Mouse (Mus musculus) forebrain, embryonic 15.5 days (tissue): ENCODE measurements at regions not wholly inside any gene's neighbourhood (a gene's known extent, or its start where the extent isn't known, plus 50 kb on each side); places are given as distances from the start of the nearest gene placed in this dataset.
A peak's percentile ranks its signal among the peaks of the same experiment; 100 is the strongest.

ENCODE experiments used
- ATAC-seq: fragments of 200-750 bp; cut with Nextera tagmentation; replicated peaks from 2 replicates; pipeline ENCODE4 v1.8.0; 2017; ENCODE audit warnings: mild to moderate bottlenecking, moderate TSS enrichment, moderate library complexity
- H3K27ac ChIP-seq: fragments of 300-500 bp; sonication (generic); replicated peaks from 2 replicates; pipeline ENCODE4 v1.5.1; 2015; ENCODE audit warnings: mild to moderate bottlenecking, inconsistent platforms
- H3K27me3 ChIP-seq: fragments of 300-500 bp; sonication (generic); 2 replicates; pipeline ENCODE4 v1.6.1; 2015; ENCODE audit warnings: inconsistent platforms
- H3K36me3 ChIP-seq: fragments of 300-500 bp; sonication (generic); 2 replicates; pipeline ENCODE4 v1.6.1; 2015; ENCODE audit warnings: mild to moderate bottlenecking, inconsistent platforms
- H3K4me1 ChIP-seq: fragments of 300-500 bp; sonication (generic); 2 replicates; pipeline ENCODE4 v1.6.1; 2015; ENCODE audit warnings: inconsistent platforms
- H3K4me2 ChIP-seq: fragments of 300-500 bp; sonication (generic); replicated peaks from 2 replicates; pipeline ENCODE4 v1.6.1; 2015; ENCODE audit warnings: mild to moderate bottlenecking, inconsistent platforms
- H3K4me3 ChIP-seq: fragments of 300-500 bp; sonication (generic); 2 replicates; pipeline ENCODE4 v1.5.1; 2015; ENCODE audit warnings: mild to moderate bottlenecking, inconsistent platforms
- H3K9ac ChIP-seq: fragments of 300-500 bp; sonication (generic); replicated peaks from 2 replicates; pipeline ENCODE4 v1.6.1; 2015; ENCODE audit warnings: mild to moderate bottlenecking, inconsistent platforms
- H3K9me3 ChIP-seq: fragments of 300-500 bp; sonication (generic); 2 replicates; pipeline ENCODE4 v1.6.1; 2016; ENCODE audit warnings: inconsistent platforms
- WGBS: fragments of 180-500 bp; shearing (Covaris S2); methylation state at CpG from one replicate; pipeline ENCODE4 v1.1.7; 2015; ENCODE audit warnings: mixed read lengths; 5-methylcytosine and 5-hydroxymethylcytosine counted together

GRCm38 (mm10) chr6:95229885-95230284 lies 92.0 kb upstream of the Gm10234 start:
- ATAC-seq = no peak
- Histone ChIP-seq H3K27me3 (no peaks in the 10 kb centered on the region), H3K4me3 (no peak overlapping the region), H3K4me2 (no peak overlapping the region), H3K9ac (no peak overlapping the region), H3K4me1 (no peaks in the 10 kb centered on the region; the same call in 1 of the 2 replicates), H3K36me3 (no peaks in the 10 kb centered on the region), H3K27ac (no peak overlapping the region), H3K9me3 (no peaks in the 10 kb centered on the region)
- 76% methylated on average over 8 of the region's 8 CpGs for WGBS

GRCm38 (mm10) chr6:95234712-95235111 lies 87.2 kb upstream of the Gm10234 start:
- Histone ChIP-seq H3K4me2 (no peak overlapping the region), H3K27me3 (no peaks in the 10 kb centered on the region), H3K9ac (no peak overlapping the region), H3K4me3 (no peak overlapping the region), H3K4me1 (no peaks in the 10 kb centered on the region; the same call in 1 of the 2 replicates), H3K9me3 (no peaks in the 10 kb centered on the region), H3K36me3 (no peaks in the 10 kb centered on the region), H3K27ac (no peak overlapping the region)
- 78% methylated on average over 13 of the region's 13 CpGs for WGBS
- ATAC-seq = no peak

- H3K4me3 ChIP-seq = no peak overlapping the region
- no peak overlapping the region for H3K9ac ChIP-seq
- H3K4me1 ChIP-seq = no peaks in the 10 kb centered on the region
- ATAC-seq = no peak
- 70% methylated on average over 5 of the region's 5 CpGs for WGBS
- H3K4me2 ChIP-seq = no peak overlapping the region
- no peak overlapping the region for H3K27ac ChIP-seq
- H3K27me3 ChIP-seq = no peaks in the 10 kb centered on the region
- no peaks in the 10 kb centered on the region for H3K9me3 ChIP-seq
- H3K36me3 ChIP-seq = no peaks in the 10 kb centered on the region
Measured at GRCm38 (mm10) chr6:95243657-95244056, 78.3 kb upstream of the Gm10234 start.

DNA sequence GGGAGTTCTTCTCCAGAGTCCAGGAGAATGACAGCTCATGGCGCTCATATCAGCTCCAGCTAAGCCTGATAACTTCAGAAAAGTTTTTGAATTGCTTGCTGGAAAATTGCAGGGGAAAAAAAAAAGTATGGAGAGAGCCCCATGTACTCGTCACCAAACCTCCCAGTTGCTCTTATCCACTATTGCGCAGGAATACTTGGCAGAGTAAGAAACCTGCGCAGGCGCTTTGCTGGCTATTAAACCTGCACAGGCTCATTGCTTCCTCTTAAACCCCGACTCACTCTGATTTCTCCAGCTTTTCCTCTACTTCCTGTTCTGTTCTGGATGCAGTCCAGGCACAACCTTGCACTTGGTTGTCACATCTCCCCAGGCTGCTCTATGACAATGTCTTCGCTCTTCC lies 77.0 kb upstream of the Gm10234 start:
- Histone ChIP-seq H3K4me1 (no peaks in the 10 kb centered on the region), H3K4me2 (no peak overlapping the region), H3K27me3 (no peaks in the 10 kb centered on the region), H3K4me3 (no peak overlapping the region), H3K9ac (no peak overlapping the region), H3K27ac (no peak overlapping the region), H3K9me3 (no peaks in the 10 kb centered on the region), H3K36me3 (no peaks in the 10 kb centered on the region)
- 81% methylated on average over 7 of the region's 7 CpGs for WGBS
- ATAC-seq = no peak

DNA sequence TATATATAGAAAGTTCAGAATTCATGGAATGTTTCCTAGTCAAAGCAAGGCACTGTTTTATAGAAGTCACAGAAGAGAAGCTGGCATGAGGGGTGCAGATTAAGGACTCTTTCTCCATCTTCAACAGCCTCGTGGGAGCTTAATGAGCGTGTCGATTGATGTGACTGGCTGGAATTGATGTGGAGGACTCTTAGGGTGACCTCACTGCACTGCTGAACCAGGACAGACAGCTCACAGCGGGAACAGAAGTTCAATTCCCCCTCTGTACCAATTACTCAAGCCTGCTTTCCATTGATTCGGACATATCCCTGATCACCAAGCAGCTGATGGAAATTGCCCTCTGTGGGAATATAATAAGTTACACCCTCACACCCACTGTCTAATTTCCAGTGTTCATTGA lies 65.6 kb upstream of the Gm10234 start:
- Histone ChIP-seq H3K4me2 (no peak overlapping the region), H3K9ac (no peak overlapping the region), H3K9me3 (no peaks in the 10 kb centered on the region), H3K36me3 (no peaks in the 10 kb centered on the region), H3K27me3 (no peaks in the 10 kb centered on the region), H3K27ac (no peak overlapping the region), H3K4me3 (no peak overlapping the region), H3K4me1 (no peaks in the 10 kb centered on the region)
- 31% methylated on average over 5 of the region's 5 CpGs for WGBS
- no peak for ATAC-seq

GRCm38 (mm10) chr6:95261001-95261400 lies 60.9 kb upstream of the Gm10234 start:
- 26% methylated on average over 1 of the region's 1 CpGs for WGBS

DNA sequence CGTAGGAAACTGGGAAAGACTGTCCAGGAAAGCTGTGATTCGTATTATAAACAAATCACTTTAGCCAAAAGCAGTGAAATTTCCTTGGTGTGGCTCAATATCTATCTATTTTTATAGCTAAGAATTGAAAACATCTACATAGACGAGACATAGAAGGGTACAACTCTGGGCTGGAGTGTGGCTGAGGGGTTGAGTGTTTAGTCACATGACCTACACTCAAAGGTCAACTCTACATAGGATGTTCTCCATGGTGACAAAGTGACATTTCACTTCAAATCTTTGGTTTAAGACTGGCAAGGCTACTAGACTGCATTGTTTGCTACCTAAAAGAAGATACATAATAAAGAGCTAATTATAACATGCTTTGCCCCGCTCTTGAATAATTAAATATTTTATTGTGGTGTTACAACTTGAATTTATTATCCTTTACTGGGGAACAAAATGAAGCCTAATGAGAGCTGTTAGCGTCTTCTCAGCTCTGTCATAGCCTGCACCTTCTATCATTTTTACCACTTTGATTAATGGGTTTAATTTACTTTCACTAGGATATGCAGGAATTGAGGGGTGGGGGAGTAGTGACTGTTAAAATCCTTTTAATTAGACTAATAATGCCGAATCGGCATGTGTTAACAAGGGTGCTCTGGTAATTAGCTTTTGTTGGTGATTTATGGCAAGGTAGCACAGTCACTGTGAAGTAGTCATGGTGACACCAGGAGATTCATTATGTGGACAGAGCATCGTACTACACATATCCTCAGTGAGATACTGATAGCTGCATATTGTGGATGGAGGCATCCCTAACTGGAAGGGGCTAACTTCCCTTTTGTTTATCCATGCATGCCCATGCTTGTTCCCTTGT lies 57.7 kb upstream of the Gm10234 start:
- H3K36me3 ChIP-seq = no peaks in the 10 kb centered on the region
- no peak overlapping the region for H3K27ac ChIP-seq
- ATAC-seq = peak; percentile 32; the same call in 1 of the 2 replicates
- no peaks in the 10 kb centered on the region for H3K4me1 ChIP-seq
- H3K4me3 ChIP-seq = no peak overlapping the region
- WGBS = 43% methylated on average over 8 of the region's 8 CpGs
- H3K27me3 ChIP-seq = no peaks in the 10 kb centered on the region
- no peak overlapping the region for H3K9ac ChIP-seq
- H3K9me3 ChIP-seq = no peaks in the 10 kb centered on the region
- H3K4me2 ChIP-seq = no peak overlapping the region

More at GRCm38 (mm10) chr6:95261001-95261400, 60.9 kb upstream of the Gm10234 start:
- H3K27ac ChIP-seq = no peak overlapping the region
- H3K27me3 ChIP-seq = no peaks in the 10 kb centered on the region
- no peak overlapping the region for H3K4me3 ChIP-seq
- no peak overlapping the region for H3K9ac ChIP-seq
- no peak overlapping the region for H3K4me2 ChIP-seq
- no peaks in the 10 kb centered on the region for H3K4me1 ChIP-seq
- no peaks in the 10 kb centered on the region for H3K36me3 ChIP-seq
- H3K9me3 ChIP-seq = no peaks in the 10 kb centered on the region
- no peak for ATAC-seq

GRCm38 (mm10) chr6:95269524-95269923 lies 52.4 kb upstream of the Gm10234 start:
- no peaks in the 10 kb centered on the region for H3K4me1 ChIP-seq
- no peaks in the 10 kb centered on the region for H3K9me3 ChIP-seq
- H3K36me3 ChIP-seq = no peaks in the 10 kb centered on the region
- H3K9ac ChIP-seq = no peak overlapping the region
- H3K27me3 ChIP-seq = no peaks in the 10 kb centered on the region
- H3K27ac ChIP-seq = no peak overlapping the region
- H3K4me3 ChIP-seq = no peak overlapping the region
- no peak overlapping the region for H3K4me2 ChIP-seq
- ATAC-seq = no peak
- 91% methylated on average over 8 of the region's 8 CpGs for WGBS
